Mouse (Mus musculus) heart, embryonic 15.5 days (tissue): ENCODE data around the gene P4htm. TPM values are rescaled to one million over a fixed set of nuclear protein-coding genes. Genes with fewer than 3 reads are reported as not detected.
A peak's percentile ranks its signal among the peaks of the same experiment; 100 is the strongest.

Source experiments
- ATAC-seq: fragments of 200-750 bp; cut with Nextera tagmentation; replicated peaks from 2 replicates; pipeline ENCODE4 v1.8.0; 2017; ENCODE audit warnings: low read depth, moderate TSS enrichment; ENCODE audit not compliant: insufficient number of reproducible peaks, insufficient read depth, low FRiP score
- H3K27ac ChIP-seq: fragments of 300-500 bp; sonication (generic); 2 replicates; pipeline ENCODE4 v1.5.1; 2015; ENCODE audit warnings: mild to moderate bottlenecking, inconsistent platforms
- H3K27me3 ChIP-seq: fragments of 300-500 bp; sonication (generic); 2 replicates; pipeline ENCODE4 v1.6.1; 2015; ENCODE audit warnings: inconsistent platforms
- H3K36me3 ChIP-seq: fragments of 300-500 bp; sonication (generic); 2 replicates; pipeline ENCODE4 v1.6.1; 2015; ENCODE audit warnings: mild to moderate bottlenecking, inconsistent platforms
- H3K4me1 ChIP-seq: fragments of 300-500 bp; sonication (generic); replicated peaks from 2 replicates; pipeline ENCODE4 v1.6.1; 2015; ENCODE audit warnings: inconsistent platforms
- H3K4me2 ChIP-seq: fragments of 300-500 bp; sonication (generic); 2 replicates; pipeline ENCODE4 v1.6.1; 2015; ENCODE audit warnings: inconsistent platforms, mild to moderate bottlenecking, moderate library complexity
- H3K4me3 ChIP-seq: fragments of 300-500 bp; sonication (generic); 2 replicates; pipeline ENCODE4 v1.5.1; 2015; ENCODE audit warnings: mild to moderate bottlenecking, inconsistent platforms
- H3K9ac ChIP-seq: fragments of 300-500 bp; sonication (generic); 2 replicates; pipeline ENCODE4 v1.6.1; 2015; ENCODE audit warnings: mild to moderate bottlenecking, inconsistent platforms
- H3K9me3 ChIP-seq: fragments of 300-500 bp; sonication (generic); replicated peaks from 2 replicates; pipeline ENCODE4 v1.6.1; 2016; ENCODE audit warnings: inconsistent platforms
- WGBS: fragments of 180-500 bp; shearing (Covaris S2); methylation state at CpG from one replicate; pipeline ENCODE4 v1.1.7; 2015; ENCODE audit warnings: mixed read lengths; 5-methylcytosine and 5-hydroxymethylcytosine counted together
- polyA plus RNA-seq: library from polyadenylated mRNA; unstranded; fragments of >200 nt; fragmentation: Nextera tagmentation; extraction: Ambion mirVana; gene quantifications from 2 replicates; pipeline ENCODE4 v1.2.1, GENCODE M21; 2015

P4htm gene
- polyA plus RNA-seq, 1 experiment from 2014 or later, result 18.6 TPM

GRCm38 (mm10) chr9:108577934-108578544, 19.4 kb downstream of the P4htm start:
- Histone ChIP-seq H3K9me3 (no peaks in the 10 kb centered on the region), H3K4me3 (peak overlapping the region; percentile 80), H3K9ac (peak overlapping the region; percentile 90), H3K36me3 (peaks cover 20% of the 10 kb centered on the region), H3K27ac (peak overlapping the region; percentile 95), H3K27me3 (no peaks in the 10 kb centered on the region), H3K4me1 (peaks cover 56% of the 10 kb centered on the region), H3K4me2 (peak overlapping the region; percentile 79)
- WGBS, result under 1% methylated on average over 24 of the region's 24 CpGs
- no peak; the same call in 1 of the 2 replicates for ATAC-seq

GRCm38 (mm10) chr9:108577025-108577424, 20.4 kb downstream of the P4htm start:
- no peak overlapping the region for H3K9ac ChIP-seq

GRCm38 (mm10) chr9:108575321-108576297, 21.9 kb downstream of the P4htm start:
- WGBS, result 84% methylated on average over 37 of the region's 37 CpGs
- Histone ChIP-seq H3K36me3 (peaks cover 37% of the 10 kb centered on the region), H3K27me3 (no peaks in the 10 kb centered on the region), H3K9ac (no peak overlapping the region), H3K4me2 (no peak overlapping the region), H3K4me3 (no peak overlapping the region), H3K4me1 (peaks cover 57% of the 10 kb centered on the region), H3K27ac (no peak overlapping the region), H3K9me3 (no peaks in the 10 kb centered on the region)
- no peak for ATAC-seq

More at GRCm38 (mm10) chr9:108577025-108577424, 20.4 kb downstream of the P4htm start:
- Histone ChIP-seq H3K27ac (no peak overlapping the region), H3K36me3 (peaks cover 30% of the 10 kb centered on the region), H3K4me1 (peaks cover 54% of the 10 kb centered on the region), H3K4me2 (peak overlapping the region; percentile 79), H3K4me3 (peak overlapping the region; percentile 80), H3K27me3 (no peaks in the 10 kb centered on the region), H3K9me3 (no peaks in the 10 kb centered on the region)
- 51% methylated on average over 6 of the region's 6 CpGs for WGBS
- ATAC-seq, result no peak

- 89% methylated on average over 12 of the region's 12 CpGs for WGBS
- no peak overlapping the region for H3K9ac ChIP-seq
- H3K9me3 ChIP-seq, result no peaks in the 10 kb centered on the region
- no peak overlapping the region for H3K4me2 ChIP-seq
- H3K27me3 ChIP-seq, result no peaks in the 10 kb centered on the region
- no peak overlapping the region for H3K4me3 ChIP-seq
- H3K4me1 ChIP-seq, result peaks cover 64% of the 10 kb centered on the region
- H3K27ac ChIP-seq, result no peak overlapping the region
- H3K36me3 ChIP-seq, result peaks cover 37% of the 10 kb centered on the region
- no peak for ATAC-seq
Measured at GRCm38 (mm10) chr9:108574921-108575320, 22.5 kb downstream of the P4htm start.

- Histone ChIP-seq H3K36me3 (peaks cover 37% of the 10 kb centered on the region), H3K4me3 (no peak overlapping the region), H3K27ac (no peak overlapping the region), H3K9me3 (no peaks in the 10 kb centered on the region), H3K9ac (no peak overlapping the region), H3K4me2 (no peak overlapping the region), H3K27me3 (no peaks in the 10 kb centered on the region), H3K4me1 (peaks cover 63% of the 10 kb centered on the region)
- 57% methylated on average over 26 of the region's 26 CpGs for WGBS
- no peak for ATAC-seq
Measured at GRCm38 (mm10) chr9:108573774-108574690, 23.4 kb downstream of the P4htm start.

- no peak for ATAC-seq
- Histone ChIP-seq H3K4me2 (no peak overlapping the region), H3K27ac (no peak overlapping the region), H3K4me3 (no peak overlapping the region), H3K4me1 (peaks cover 66% of the 10 kb centered on the region), H3K9me3 (no peaks in the 10 kb centered on the region), H3K36me3 (peaks cover 37% of the 10 kb centered on the region), H3K27me3 (no peaks in the 10 kb centered on the region), H3K9ac (no peak overlapping the region)
- WGBS, result 85% methylated on average over 10 of the region's 10 CpGs
Measured at GRCm38 (mm10) chr9:108572321-108572720, 25.1 kb downstream of the P4htm start.

- Histone ChIP-seq H3K4me3 (no peak overlapping the region), H3K4me1 (peaks cover 58% of the 10 kb centered on the region), H3K4me2 (no peak overlapping the region), H3K27ac (no peak overlapping the region), H3K9ac (no peak overlapping the region), H3K27me3 (no peaks in the 10 kb centered on the region), H3K9me3 (no peaks in the 10 kb centered on the region), H3K36me3 (peaks cover 37% of the 10 kb centered on the region)
- WGBS, result 90% methylated on average over 16 of the region's 16 CpGs
- ATAC-seq, result no peak
Measured at GRCm38 (mm10) chr9:108571401-108571973, 26.0 kb downstream of the P4htm start.

- 1% methylated on average over 40 of the region's 40 CpGs for WGBS
- 0 out of 2 replicates have a peak, but pooled peaks have one; percentile 1 for ATAC-seq
- Histone ChIP-seq H3K4me1 (peaks cover 58% of the 10 kb centered on the region), H3K27me3 (no peaks in the 10 kb centered on the region), H3K4me2 (peak overlapping the region; percentile 96), H3K9ac (peak overlapping the region; percentile 68), H3K27ac (peak overlapping the region; percentile 67), H3K36me3 (peaks cover 38% of the 10 kb centered on the region), H3K4me3 (peak overlapping the region; percentile 69), H3K9me3 (no peaks in the 10 kb centered on the region)
Measured at GRCm38 (mm10) chr9:108570207-108570896, 27.1 kb downstream of the P4htm start.

GRCm38 (mm10) chr9:108569381-108570206, 27.9 kb downstream of the P4htm start, which contains the start of gene Dalrd3:
Gene Dalrd3, plus strand, starts transcription at chr9:108569886.
- peaks cover 52% of the 10 kb centered on the region for H3K4me1 ChIP-seq
- peak within 1 kb of the TSS; percentile 69 for H3K4me3 ChIP-seq
- no peaks in the 10 kb centered on the region for H3K27me3 ChIP-seq
- peaks cover 46% of the 10 kb centered on the region for H3K36me3 ChIP-seq
- H3K27ac ChIP-seq, result peak within 1 kb of the TSS; percentile 67
- H3K9me3 ChIP-seq, result no peaks in the 10 kb centered on the region
- peak; percentile 45 for ATAC-seq
- H3K4me2 ChIP-seq, result peak within 1 kb of the TSS; percentile 96
- peak within 1 kb of the TSS; percentile 68 for H3K9ac ChIP-seq
- 6% methylated on average over 42 of the region's 42 CpGs for WGBS
